Mouse (Mus musculus) embryonic fibroblast, embryonic 13.5 days (primary cell): ENCODE measurements around the gene Tango6. TPM values are rescaled to one million over a fixed set of nuclear protein-coding genes. Genes with fewer than 3 reads are reported as not detected.
"Not testable (repeated sequence)": the region's sequence is repeated elsewhere in the genome, so short reads cannot be mapped to it uniquely, and the experiment has no call there.

Experiments used
- H3K27ac ChIP-seq: 2 replicates; pipeline ENCODE4 v1.5.1; 2012; ENCODE audit warnings: low read length, control low read depth, inconsistent platforms; ENCODE audit not compliant: insufficient read depth
- H3K4me1 ChIP-seq: 2 replicates; pipeline ENCODE4 v1.6.1; 2011; ENCODE audit warnings: low read length; ENCODE audit not compliant: control insufficient read depth, insufficient read depth
- H3K4me3 ChIP-seq: 2 replicates; pipeline ENCODE4 v1.5.1; 2011; ENCODE audit warnings: mild to moderate bottlenecking, control low read depth, low read length; ENCODE audit not compliant: insufficient read depth
- CTCF ChIP-seq: IDR thresholded peaks from 2 replicates; pipeline ENCODE4 v1.5.1; 2011; ENCODE audit warnings: mild to moderate bottlenecking, control low read depth, low read length, moderate library complexity, borderline replicate concordance; ENCODE audit not compliant: insufficient read depth
- POLR2A ChIP-seq: IDR thresholded peaks from 2 replicates; pipeline ENCODE4 v1.6.1; 2011; ENCODE audit warnings: low read depth, mild to moderate bottlenecking, control low read depth, low read length, moderate library complexity
- polyA plus RNA-seq: library from polyadenylated mRNA; stranded (reverse); fragments of >200 nt; gene quantifications from 2 replicates; pipeline ENCODE4 v1.2.4, GENCODE M21; 2011; ENCODE audit warnings: low read depth; ENCODE audit not compliant: missing spikeins, insufficient read length

The Tango6 gene
- polyA plus RNA-seq, 1 experiment: 7.2 TPM

- Histone ChIP-seq H3K27ac (no peak overlapping the region), H3K4me1 (no peaks in the 10 kb centered on the region), H3K4me3 (no peak overlapping the region)
- TF ChIP-seq CTCF (no peak), POLR2A (no peak)
These were observed 86.4 kb downstream of the Tango6 start for GRCm38 (mm10) chr8:106769147-106769805.

GRCm38 (mm10) chr8:106770596-106771179 lies 87.8 kb downstream of the Tango6 start:
- no peak overlapping the region for H3K27ac ChIP-seq
- no peak overlapping the region for H3K4me3 ChIP-seq
- no peaks in the 10 kb centered on the region for H3K4me1 ChIP-seq
- TF ChIP-seq CTCF (no peak), POLR2A (no peak)

- no peak for TF ChIP-seq POLR2A
- TF ChIP-seq CTCF: no peak
- no peak overlapping the region for H3K27ac ChIP-seq
- no peaks in the 10 kb centered on the region for H3K4me1 ChIP-seq
- no peak overlapping the region for H3K4me3 ChIP-seq
These were observed 89.2 kb downstream of the Tango6 start for GRCm38 (mm10) chr8:106772094-106772493.

GRCm38 (mm10) chr8:106772501-106772900 lies 89.6 kb downstream of the Tango6 start:
- H3K4me3 ChIP-seq: no peak overlapping the region
- no peaks in the 10 kb centered on the region for H3K4me1 ChIP-seq
- no peak for TF ChIP-seq POLR2A
- TF ChIP-seq CTCF: no peak
- no peak overlapping the region for H3K27ac ChIP-seq

GRCm38 (mm10) chr8:106774567-106775320 lies 91.9 kb downstream of the Tango6 start:
- TF ChIP-seq POLR2A: no peak
- no peak for TF ChIP-seq CTCF
- Histone ChIP-seq H3K4me1 (no peaks in the 10 kb centered on the region), H3K4me3 (no peak overlapping the region), H3K27ac (no peak overlapping the region)

GRCm38 (mm10) chr8:106789623-106790022 lies 106.8 kb downstream of the Tango6 start:
- Histone ChIP-seq H3K4me1 (no peaks in the 10 kb centered on the region), H3K4me3 (no peak overlapping the region), H3K27ac (no peak overlapping the region)
- no peak for TF ChIP-seq CTCF
- no peak for TF ChIP-seq POLR2A

GRCm38 (mm10) chr8:106794820-106795219 lies 112.0 kb downstream of the Tango6 start:
- Histone ChIP-seq H3K4me1 (no peaks in the 10 kb centered on the region), H3K27ac (no peak overlapping the region), H3K4me3 (no peak overlapping the region)
- TF ChIP-seq POLR2A (no peak), CTCF (no peak)

GRCm38 (mm10) chr8:106799821-106800220 lies 117.0 kb downstream of the Tango6 start:
- Histone ChIP-seq H3K27ac (no peak overlapping the region), H3K4me1 (no peaks in the 10 kb centered on the region), H3K4me3 (no peak overlapping the region)
- TF ChIP-seq CTCF (no peak), POLR2A (no peak)

GRCm38 (mm10) chr8:106801261-106801660 lies 118.4 kb downstream of the Tango6 start:
- TF ChIP-seq CTCF: no peak
- no peak for TF ChIP-seq POLR2A
- H3K27ac ChIP-seq: no peak overlapping the region

GRCm38 (mm10) chr8:106802384-106803137 lies 119.7 kb downstream of the Tango6 start:
- H3K4me1 ChIP-seq, H3K27ac ChIP-seq, H3K4me3 ChIP-seq: not testable (repeated sequence)

More at GRCm38 (mm10) chr8:106801261-106801660, 118.4 kb downstream of the Tango6 start:
- Histone ChIP-seq H3K4me3 (no peak overlapping the region), H3K4me1 (no peaks in the 10 kb centered on the region)
